Mouse (Mus musculus) embryonic facial prominence, embryonic 10.5 days (tissue): ENCODE measurements around the gene Stard9. TPM values are rescaled to one million over a fixed set of nuclear protein-coding genes. Genes with fewer than 3 reads are reported as not detected.

ENCODE experiments used
- DNase-seq: peaks from one replicate; pipeline ENCODE4 v3.0.0-alpha.2; 2017; ENCODE audit warnings: low spot score
- H3K27ac ChIP-seq: fragments of 300-500 bp; sonication (generic); replicated peaks from 2 replicates; pipeline ENCODE4 v1.5.1; 2016; ENCODE audit warnings: mild to moderate bottlenecking
- H3K27me3 ChIP-seq: fragments of 300-500 bp; sonication (generic); replicated peaks from 2 replicates; pipeline ENCODE4 v1.6.1; 2016; ENCODE audit warnings: low read depth, mild to moderate bottlenecking; ENCODE audit not compliant: poor library complexity, severe bottlenecking
- H3K36me3 ChIP-seq: fragments of 300-500 bp; sonication (generic); replicated peaks from 2 replicates; pipeline ENCODE4 v1.6.1; 2016; ENCODE audit warnings: mild to moderate bottlenecking, moderate library complexity
- H3K4me1 ChIP-seq: fragments of 300-500 bp; sonication (generic); 2 replicates; pipeline ENCODE4 v1.6.1; 2016
- H3K4me3 ChIP-seq: fragments of 300-500 bp; sonication (generic); 2 replicates; pipeline ENCODE4 v1.5.1; 2016; ENCODE audit warnings: mild to moderate bottlenecking, moderate library complexity
- H3K9me3 ChIP-seq: fragments of 300-500 bp; sonication (generic); 2 replicates; pipeline ENCODE4 v1.6.1; 2016; ENCODE audit warnings: mild to moderate bottlenecking
- WGBS: fragments of 180-500 bp; shearing (Covaris S2); methylation state at CpG from one replicate; pipeline ENCODE4 v1.1.7; 2016; 5-methylcytosine and 5-hydroxymethylcytosine counted together
- polyA plus RNA-seq: library from polyadenylated mRNA; unstranded; fragments of >200 nt; fragmentation: Nextera tagmentation; extraction: Ambion mirVana; gene quantifications from 2 replicates; pipeline ENCODE4 v1.2.1, GENCODE M21; 2016

The Stard9 gene
- polyA plus RNA-seq, 1 experiment from 2014 or later, result 3.4 TPM

DNA sequence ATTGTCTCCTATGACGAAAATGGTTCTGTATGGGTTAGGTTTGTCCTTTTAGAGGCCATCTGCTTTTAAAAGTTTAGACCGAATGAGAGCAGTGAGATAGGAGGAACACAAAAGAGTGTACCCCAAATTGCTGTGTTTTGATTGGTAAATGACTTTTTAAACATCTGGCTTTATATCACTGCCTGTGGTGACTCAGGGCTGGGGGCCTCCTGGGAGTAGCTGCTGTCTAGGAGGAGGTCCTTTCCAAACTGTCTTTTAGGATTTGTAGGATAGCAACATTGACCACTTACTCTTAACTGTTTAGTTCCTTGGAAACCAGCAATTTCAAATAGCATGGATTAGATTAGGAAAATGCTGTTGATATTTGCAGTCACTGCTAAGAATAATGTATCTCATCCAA, 1.3 kb downstream of the Stard9 start:
- no peak for DNase-seq
- H3K27ac ChIP-seq, result no peak overlapping the region
- peaks cover 11% of the 10 kb centered on the region for H3K36me3 ChIP-seq
- H3K4me3 ChIP-seq, result no peak overlapping the region
- 83% methylated on average over 2 of the region's 2 CpGs for WGBS
- peaks cover 9% of the 10 kb centered on the region; the same call in 1 of the 2 replicates for H3K4me1 ChIP-seq
- no peaks in the 10 kb centered on the region for H3K9me3 ChIP-seq
- H3K27me3 ChIP-seq, result no peaks in the 10 kb centered on the region

- DNase-seq, result no peak
- Histone ChIP-seq H3K9me3 (no peaks in the 10 kb centered on the region), H3K36me3 (peaks cover 15% of the 10 kb centered on the region), H3K27me3 (no peaks in the 10 kb centered on the region), H3K27ac (no peak overlapping the region), H3K4me3 (no peak overlapping the region), H3K4me1 (peaks cover 9% of the 10 kb centered on the region; the same call in 1 of the 2 replicates)
- WGBS, result 80% methylated on average over 2 of the region's 2 CpGs
Measured at GRCm38 (mm10) chr2:120630655-120631054, 1.7 kb downstream of the Stard9 start.

GRCm38 (mm10) chr2:120631521-120631920, 2.6 kb downstream of the Stard9 start:
- Histone ChIP-seq H3K27ac (no peak overlapping the region), H3K9me3 (no peaks in the 10 kb centered on the region), H3K4me1 (peaks cover 9% of the 10 kb centered on the region; the same call in 1 of the 2 replicates), H3K4me3 (no peak overlapping the region), H3K27me3 (no peaks in the 10 kb centered on the region), H3K36me3 (peaks cover 15% of the 10 kb centered on the region)
- no peak for DNase-seq
- 92% methylated on average over 2 of the region's 2 CpGs for WGBS

DNA sequence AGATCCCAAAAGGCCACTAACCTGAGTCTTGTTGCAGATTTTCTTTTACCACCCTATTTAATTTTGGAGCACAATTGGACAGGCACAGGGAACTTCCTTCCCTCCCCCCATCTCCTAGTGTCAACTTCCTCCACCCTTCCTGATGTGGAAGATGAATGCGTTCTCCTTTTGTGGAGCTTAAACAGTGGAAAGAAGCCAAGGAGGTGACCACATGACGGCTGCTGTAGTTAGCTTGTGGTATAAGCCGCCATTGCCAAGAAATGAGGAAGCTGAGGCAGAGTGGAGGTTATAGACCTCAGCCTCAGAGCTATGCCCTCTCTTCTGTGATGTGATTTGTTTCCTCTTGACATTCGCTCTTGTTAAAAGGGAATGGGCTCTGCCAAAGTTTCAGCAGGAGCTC, 3.0 kb downstream of the Stard9 start:
- WGBS, result 89% methylated on average over 4 of the region's 4 CpGs
- Histone ChIP-seq H3K27ac (no peak overlapping the region), H3K27me3 (no peaks in the 10 kb centered on the region), H3K9me3 (no peaks in the 10 kb centered on the region), H3K4me3 (no peak overlapping the region), H3K4me1 (peaks cover 9% of the 10 kb centered on the region; the same call in 1 of the 2 replicates), H3K36me3 (peaks cover 15% of the 10 kb centered on the region)
- DNase-seq, result no peak

DNA sequence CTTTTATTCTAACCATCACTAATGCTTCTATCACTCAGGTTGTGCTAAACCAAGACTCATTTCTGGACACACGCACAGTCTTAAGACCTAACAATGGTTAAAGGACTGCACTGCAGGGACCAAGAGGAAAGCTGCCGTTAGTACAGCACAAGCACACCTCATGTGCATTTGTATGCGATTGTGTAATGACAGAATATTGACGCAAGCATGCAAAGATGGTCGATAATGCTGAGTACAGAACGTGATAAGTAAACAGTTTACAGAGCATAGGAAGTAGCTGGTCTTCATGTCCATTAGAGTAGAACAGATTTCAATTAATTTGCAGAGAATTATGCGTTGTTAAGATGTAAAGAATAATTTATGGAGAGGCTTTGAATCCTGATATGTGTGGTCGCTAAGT, 11.9 kb downstream of the Stard9 start:
- 94% methylated on average over 8 of the region's 8 CpGs for WGBS
- DNase-seq, result no peak

GRCm38 (mm10) chr2:120643836-120644235, 14.9 kb downstream of the Stard9 start:
- no peak for DNase-seq
- H3K9me3 ChIP-seq, result no peaks in the 10 kb centered on the region
- H3K36me3 ChIP-seq, result no peaks in the 10 kb centered on the region; the same call in 1 of the 2 replicates
- H3K27ac ChIP-seq, result no peak overlapping the region
- H3K4me1 ChIP-seq, result no peaks in the 10 kb centered on the region
- H3K27me3 ChIP-seq, result no peaks in the 10 kb centered on the region
- 80% methylated on average over 7 of the region's 7 CpGs for whole genome bisulfite sequencing
- no peak overlapping the region for H3K4me3 ChIP-seq

More for the DNA sequence above, 11.9 kb downstream of the Stard9 start:
- Histone ChIP-seq H3K4me3 (no peak overlapping the region), H3K36me3 (no peaks in the 10 kb centered on the region; the same call in 1 of the 2 replicates), H3K27me3 (no peaks in the 10 kb centered on the region), H3K27ac (no peak overlapping the region), H3K4me1 (no peaks in the 10 kb centered on the region), H3K9me3 (no peaks in the 10 kb centered on the region)

GRCm38 (mm10) chr2:120646777-120647176, 17.9 kb downstream of the Stard9 start:
- no peak overlapping the region for H3K4me3 ChIP-seq
- DNase-seq, result no peak
- no peaks in the 10 kb centered on the region for H3K27me3 ChIP-seq
- 61% methylated on average over 4 of the region's 4 CpGs for WGBS
- H3K36me3 ChIP-seq, result no peaks in the 10 kb centered on the region
- H3K9me3 ChIP-seq, result no peaks in the 10 kb centered on the region
- H3K4me1 ChIP-seq, result no peaks in the 10 kb centered on the region
- H3K27ac ChIP-seq, result no peak overlapping the region

GRCm38 (mm10) chr2:120652256-120652924, 23.5 kb downstream of the Stard9 start:
- DNase-seq, result no peak
- Histone ChIP-seq H3K27ac (no peak overlapping the region), H3K36me3 (no peaks in the 10 kb centered on the region), H3K9me3 (no peaks in the 10 kb centered on the region), H3K4me3 (no peak overlapping the region), H3K27me3 (no peaks in the 10 kb centered on the region), H3K4me1 (no peaks in the 10 kb centered on the region)
- WGBS, result 83% methylated on average over 7 of the region's 7 CpGs

DNA sequence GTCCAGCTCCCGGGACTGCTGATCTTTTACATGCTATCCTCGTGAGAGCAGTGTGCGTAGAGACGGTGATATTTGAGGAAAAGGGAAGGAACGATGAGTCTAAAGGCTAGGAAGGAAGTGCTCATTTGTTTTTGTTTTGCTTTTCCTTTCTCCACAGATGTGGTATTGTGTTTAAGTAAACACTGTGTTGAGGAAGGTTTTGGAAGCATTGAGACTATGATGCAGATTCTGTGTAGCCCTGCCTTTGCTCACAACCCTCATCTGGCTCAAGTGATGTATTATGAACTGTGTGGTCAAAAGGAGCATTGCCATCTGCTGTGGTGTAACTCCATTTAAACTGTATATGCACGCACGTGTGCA, 24.0 kb downstream of the Stard9 start:
- Histone ChIP-seq H3K27me3 (no peaks in the 10 kb centered on the region), H3K4me3 (no peak overlapping the region), H3K27ac (no peak overlapping the region), H3K4me1 (no peaks in the 10 kb centered on the region), H3K9me3 (no peaks in the 10 kb centered on the region), H3K36me3 (no peaks in the 10 kb centered on the region)
- DNase-seq, result no peak
- WGBS, result 82% methylated on average over 7 of the region's 7 CpGs

- Histone ChIP-seq H3K36me3 (no peaks in the 10 kb centered on the region), H3K27ac (no peak overlapping the region), H3K27me3 (no peaks in the 10 kb centered on the region), H3K4me3 (no peak overlapping the region), H3K4me1 (no peaks in the 10 kb centered on the region), H3K9me3 (no peaks in the 10 kb centered on the region)
- 74% methylated on average over 2 of the region's 2 CpGs for WGBS
- DNase-seq, result no peak
Measured at GRCm38 (mm10) chr2:120654693-120655092, 25.8 kb downstream of the Stard9 start.

DNA sequence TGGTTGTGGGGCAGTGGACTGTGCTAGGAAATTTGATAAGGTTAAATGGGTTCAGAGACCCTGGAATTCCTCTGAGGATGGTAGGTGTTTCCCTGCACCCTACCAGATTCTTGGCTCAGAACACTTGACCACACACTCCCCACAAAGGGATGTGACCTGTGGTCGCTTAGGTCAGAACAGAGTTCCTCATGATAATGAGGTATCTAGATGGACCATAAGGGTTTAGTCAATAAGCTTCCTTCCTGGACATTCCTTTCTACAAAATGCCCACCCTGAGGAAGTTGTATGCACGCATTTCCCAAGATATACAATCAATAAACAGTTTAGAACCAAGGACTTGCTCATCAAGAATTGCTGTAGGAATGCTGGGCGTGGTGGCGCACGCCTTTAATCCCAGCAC, 27.0 kb downstream of the Stard9 start:
- Histone ChIP-seq H3K27me3 (no peaks in the 10 kb centered on the region), H3K4me3 (no peak overlapping the region), H3K4me1 (no peaks in the 10 kb centered on the region), H3K36me3 (no peaks in the 10 kb centered on the region), H3K9me3 (no peaks in the 10 kb centered on the region), H3K27ac (no peak overlapping the region)
- no peak for DNase-seq
- WGBS, result 88% methylated on average over 5 of the region's 5 CpGs

GRCm38 (mm10) chr2:120656711-120657110, 27.8 kb downstream of the Stard9 start:
- Histone ChIP-seq H3K27me3 (no peaks in the 10 kb centered on the region), H3K27ac (no peak overlapping the region), H3K9me3 (no peaks in the 10 kb centered on the region), H3K36me3 (no peaks in the 10 kb centered on the region), H3K4me3 (no peak overlapping the region), H3K4me1 (no peaks in the 10 kb centered on the region)
- DNase-seq, result no peak
- 100% methylated on average over 2 of the region's 2 CpGs for WGBS

DNA sequence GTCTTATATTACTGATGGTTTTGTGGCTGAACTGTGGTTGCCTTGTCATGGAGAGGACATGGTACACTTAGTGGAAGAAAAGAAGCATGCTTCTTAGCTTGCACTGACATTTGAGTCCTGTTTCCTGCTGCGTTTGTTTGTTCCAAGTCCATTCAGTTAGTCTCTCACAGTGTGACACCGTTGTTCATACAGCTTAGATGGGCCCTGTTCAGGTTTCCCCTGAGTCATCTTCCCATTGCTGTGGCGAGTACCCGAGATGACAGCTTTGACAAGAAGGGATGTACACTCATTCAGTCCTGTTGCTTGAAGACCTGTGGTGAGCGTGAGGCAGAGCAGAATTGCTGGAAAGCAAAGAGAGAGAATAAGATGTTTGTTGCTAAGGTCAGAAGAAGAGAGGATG, 29.6 kb downstream of the Stard9 start:
- WGBS, result 73% methylated on average over 5 of the region's 5 CpGs
- H3K9me3 ChIP-seq, result no peaks in the 10 kb centered on the region
- DNase-seq, result no peak

More for the DNA sequence above, 29.6 kb downstream of the Stard9 start:
- Histone ChIP-seq H3K27ac (no peak overlapping the region), H3K4me3 (no peak overlapping the region), H3K27me3 (no peaks in the 10 kb centered on the region), H3K36me3 (no peaks in the 10 kb centered on the region), H3K4me1 (no peaks in the 10 kb centered on the region)
